Mouse (Mus musculus): ENCODE data around the gene Pabpn1.

Pabpn1 gene

GRCm38 (mm10) chr14:54893651-54894181 is 1.4 kb downstream of the Pabpn1 start:
- peak; percentile 99 for DNase-seq (ENCODE audit: low read depth, low spot score)

GRCm38 (mm10) chr14:54894296-54895151 is 2.2 kb downstream of the Pabpn1 start:
- DNase-seq (ENCODE audit: low read depth, low spot score): no peak

GRCm38 (mm10) chr14:54897445-54897844 is 5.1 kb downstream of the Pabpn1 start:
- DNase-seq (ENCODE audit: low read depth, low spot score): no peak

GRCm38 (mm10) chr14:54900383-54900782 is 8.1 kb downstream of the Pabpn1 start:
- DNase-seq (ENCODE audit: low read depth, low spot score): peak; percentile 73

- no peak for DNase-seq (ENCODE audit: low read depth, low spot score)
These were observed 11.3 kb downstream of the Pabpn1 start for GRCm38 (mm10) chr14:54903641-54904040.

- DNase-seq (ENCODE audit: low read depth, low spot score): no peak
These were observed 16.4 kb downstream of the Pabpn1 start for GRCm38 (mm10) chr14:54908682-54909081.

GRCm38 (mm10) chr14:54912109-54912850 is 20.0 kb downstream of the Pabpn1 start:
- DNase-seq (ENCODE audit: low read depth, low spot score): no peak

GRCm38 (mm10) chr14:54912886-54913285 is 20.6 kb downstream of the Pabpn1 start, which contains the start of gene Slc22a17:
Gene Slc22a17, minus strand, starts transcription at chr14:54913132.
- DNase-seq (ENCODE audit: low read depth, low spot score): peak; percentile 40

- no peak for DNase-seq (ENCODE audit: low read depth, low spot score)
These were observed 21.0 kb downstream of the Pabpn1 start for GRCm38 (mm10) chr14:54913343-54913742.

- DNase-seq (ENCODE audit: low read depth, low spot score): no peak
These were observed 27.9 kb downstream of the Pabpn1 start for GRCm38 (mm10) chr14:54920076-54920685.

GRCm38 (mm10) chr14:54924641-54925348 is 32.5 kb downstream of the Pabpn1 start:
- DNase-seq (ENCODE audit: low read depth, low spot score): peak; percentile 77

- DNase-seq (ENCODE audit: low read depth, low spot score): peak; percentile 58
These were observed 33.3 kb downstream of the Pabpn1 start, which contains the start of gene Efs for GRCm38 (mm10) chr14:54925349-54926342. Gene Efs, minus strand, starts transcription at chr14:54926126.

- peak; percentile 30 for DNase-seq (ENCODE audit: low read depth, low spot score)
These were observed 34.3 kb downstream of the Pabpn1 start for GRCm38 (mm10) chr14:54926401-54927158.

GRCm38 (mm10) chr14:54927296-54927695 is 35.0 kb downstream of the Pabpn1 start:
- no peak for DNase-seq (ENCODE audit: low read depth, low spot score)

GRCm38 (mm10) chr14:54929801-54930200 is 37.5 kb downstream of the Pabpn1 start:
- DNase-seq (ENCODE audit: low read depth, low spot score): no peak

GRCm38 (mm10) chr14:54930431-54930830 is 38.1 kb downstream of the Pabpn1 start:
- no peak for DNase-seq (ENCODE audit: low read depth, low spot score)

GRCm38 (mm10) chr14:54932645-54933150 is 40.4 kb downstream of the Pabpn1 start, which contains the start of gene Il25:
Gene Il25, plus strand, starts transcription at chr14:54932695.
- no peak for DNase-seq (ENCODE audit: low read depth, low spot score)

- no peak for DNase-seq (ENCODE audit: low read depth, low spot score)
These were observed 43.9 kb downstream of the Pabpn1 start, which contains the start of gene Cmtm5 for GRCm38 (mm10) chr14:54935904-54936830. Gene Cmtm5, plus strand, starts transcription at chr14:54936261.
